Mouse (Mus musculus) megakaryocyte, embryonic 14.5 days (primary cell): ENCODE data around the gene Pcdh11x. TPM values are rescaled to one million over a fixed set of nuclear protein-coding genes. Genes with fewer than 3 reads are reported as not detected.
"Not testable (repeated sequence)": the region's sequence is repeated elsewhere in the genome, so short reads cannot be mapped to it uniquely, and the experiment has no call there.

Experiments
- H3K27me3 ChIP-seq: replicated peaks from 2 replicates; pipeline ENCODE3; 2012; ENCODE audit warnings: inconsistent platforms
- H3K36me3 ChIP-seq: replicated peaks from 2 replicates; pipeline ENCODE3; 2012; ENCODE audit warnings: low read length, inconsistent platforms, mixed read lengths
- H3K4me1 ChIP-seq: 2 replicates; pipeline ENCODE4 v1.6.1; 2012; ENCODE audit warnings: inconsistent platforms
- H3K4me3 ChIP-seq: replicated peaks from 2 replicates; pipeline ENCODE3; 2012; ENCODE audit warnings: moderate library complexity, mild to moderate bottlenecking, inconsistent platforms
- H3K9me3 ChIP-seq: 2 replicates; pipeline ENCODE4 v1.6.1; 2012; ENCODE audit warnings: inconsistent platforms
- FLI1 ChIP-seq: IDR thresholded peaks from 2 replicates; pipeline ENCODE4 v1.6.1; 2012; ENCODE audit warnings: low read length, inconsistent platforms, mixed read lengths
- GATA1 ChIP-seq: IDR thresholded peaks from 3 replicates; pipeline ENCODE4 v1.6.1; 2012; ENCODE audit warnings: mixed read lengths, low read length, inconsistent platforms, borderline replicate concordance
- polyA plus RNA-seq: library from polyadenylated mRNA; stranded (reverse); fragments of >175 nt; gene quantifications from 2 replicates; pipeline ENCODE4 v1.2.3, GENCODE M21; 2012; ENCODE audit warnings: low replicate concordance; ENCODE audit not compliant: insufficient read depth

Pcdh11x gene
- polyA plus RNA-seq, 1 experiment = not detected

GRCm38 (mm10) chrX:120466225-120466624, 176.2 kb downstream of the Pcdh11x start:
- Histone ChIP-seq H3K27me3 (no peaks in the 10 kb centered on the region), H3K36me3 (no peaks in the 10 kb centered on the region), H3K4me3 (no peak overlapping the region), H3K9me3 (no peaks in the 10 kb centered on the region), H3K4me1 (no peaks in the 10 kb centered on the region)
- TF ChIP-seq GATA1 (no peak), FLI1 (no peak)

DNA sequence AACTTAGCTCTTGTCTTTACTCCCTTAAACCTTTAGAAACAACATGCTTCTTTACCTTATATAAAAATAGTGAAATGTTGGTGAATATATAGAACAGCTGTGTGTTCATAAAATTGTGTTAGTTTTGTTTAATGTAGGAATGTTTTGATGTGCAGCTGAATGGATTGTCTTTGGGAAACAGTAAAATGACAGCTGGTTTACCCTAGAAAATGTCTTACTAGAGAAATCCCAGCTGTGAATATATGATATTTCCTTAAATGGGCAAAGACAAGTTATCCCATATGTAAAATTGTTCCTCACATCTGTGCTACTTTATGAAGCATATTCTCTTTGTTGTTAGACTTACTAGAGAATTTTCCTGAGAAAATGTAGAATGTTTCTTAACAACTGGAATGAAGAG, 196.4 kb downstream of the Pcdh11x start:
- Histone ChIP-seq H3K4me3 (no peak overlapping the region), H3K36me3 (no peaks in the 10 kb centered on the region), H3K9me3 (no peaks in the 10 kb centered on the region), H3K27me3 (no peaks in the 10 kb centered on the region), H3K4me1 (no peaks in the 10 kb centered on the region)
- no peak for TF ChIP-seq FLI1
- no peak for TF ChIP-seq GATA1

DNA sequence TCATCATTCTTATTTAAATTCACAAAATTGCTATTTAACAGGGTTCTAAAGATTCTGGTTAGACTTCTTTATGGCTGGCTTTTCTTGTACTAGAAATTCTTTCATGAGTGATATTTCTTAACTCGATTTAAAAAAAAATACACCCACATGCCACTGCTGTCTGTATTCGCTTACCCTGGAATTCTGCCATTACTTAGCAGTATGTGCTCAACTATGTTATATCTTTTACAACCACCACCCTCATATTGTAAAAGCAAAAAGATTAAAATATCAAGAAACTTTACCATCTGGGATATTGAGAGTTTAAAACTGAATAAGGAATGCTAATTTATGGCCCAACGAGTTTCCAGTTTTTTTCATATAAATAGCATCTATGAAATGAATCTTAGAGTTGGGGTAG, 234.9 kb downstream of the Pcdh11x start:
- no peaks in the 10 kb centered on the region for H3K4me1 ChIP-seq
- no peaks in the 10 kb centered on the region for H3K36me3 ChIP-seq
- no peak for TF ChIP-seq FLI1
- TF ChIP-seq GATA1 = no peak

DNA sequence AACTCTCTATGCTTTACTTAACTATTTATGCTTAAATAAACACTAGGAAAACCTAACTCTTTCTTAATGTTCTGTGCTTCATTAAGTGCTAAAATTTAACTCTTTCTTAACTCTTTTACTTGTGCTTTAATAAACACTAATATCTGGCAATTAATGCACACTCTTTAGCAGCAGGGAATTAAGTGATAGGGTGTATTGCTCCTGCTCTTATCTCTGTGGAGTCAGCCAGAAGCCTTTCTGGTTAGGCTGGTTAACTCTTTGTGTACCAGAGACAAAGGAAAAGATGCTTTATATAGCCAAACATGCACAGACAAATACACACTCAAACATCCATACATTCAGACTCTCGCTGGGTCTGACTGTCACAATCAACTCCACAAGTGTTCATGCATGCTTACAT, 309.2 kb downstream of the Pcdh11x start:
- Histone ChIP-seq H3K4me1 (no peaks in the 10 kb centered on the region), H3K9me3 (no peaks in the 10 kb centered on the region), H3K4me3 (no peak overlapping the region), H3K36me3 (no peaks in the 10 kb centered on the region), H3K27me3 (no peaks in the 10 kb centered on the region)
- TF ChIP-seq GATA1 (no peak), FLI1 (no peak)

More for the DNA sequence above, 234.9 kb downstream of the Pcdh11x start:
- no peak overlapping the region for H3K4me3 ChIP-seq
- H3K9me3 ChIP-seq = no peaks in the 10 kb centered on the region
- H3K27me3 ChIP-seq = no peaks in the 10 kb centered on the region

DNA sequence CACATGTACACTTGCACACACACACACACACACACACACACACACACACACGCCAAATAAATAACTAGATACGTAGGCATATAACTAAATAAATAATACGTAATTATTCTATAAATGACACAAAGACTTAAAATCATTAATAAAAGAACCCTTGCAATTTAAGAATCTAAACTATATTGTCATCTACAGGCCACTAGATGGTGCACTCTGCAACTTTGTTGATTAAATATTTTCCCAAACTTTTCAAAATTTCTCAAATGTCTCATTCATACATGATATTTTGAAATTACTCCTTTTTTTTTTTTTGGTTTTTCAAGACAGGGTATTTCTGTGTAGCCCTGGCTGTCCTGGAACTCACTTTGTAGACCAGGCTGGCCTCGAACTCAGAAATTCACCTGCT, 328.4 kb downstream of the Pcdh11x start:
- H3K27me3 ChIP-seq = no peaks in the 10 kb centered on the region
- H3K4me1 ChIP-seq = no peaks in the 10 kb centered on the region
- TF ChIP-seq FLI1 (no peak), GATA1 (no peak)
- H3K4me3 ChIP-seq = no peak overlapping the region
- H3K36me3 ChIP-seq = no peaks in the 10 kb centered on the region
- no peaks in the 10 kb centered on the region for H3K9me3 ChIP-seq

- not testable (repeated sequence) for H3K4me1 ChIP-seq, H3K4me3 ChIP-seq, H3K27me3 ChIP-seq, H3K9me3 ChIP-seq, H3K36me3 ChIP-seq
These were observed 380.2 kb downstream of the Pcdh11x start for GRCm38 (mm10) chrX:120670236-120670635.

- Histone ChIP-seq H3K36me3 (no peaks in the 10 kb centered on the region), H3K4me1 (no peaks in the 10 kb centered on the region), H3K9me3 (no peaks in the 10 kb centered on the region), H3K4me3 (no peak overlapping the region), H3K27me3 (no peaks in the 10 kb centered on the region)
- no peak for TF ChIP-seq FLI1
These were observed 444.1 kb downstream of the Pcdh11x start for GRCm38 (mm10) chrX:120734144-120734543.

DNA sequence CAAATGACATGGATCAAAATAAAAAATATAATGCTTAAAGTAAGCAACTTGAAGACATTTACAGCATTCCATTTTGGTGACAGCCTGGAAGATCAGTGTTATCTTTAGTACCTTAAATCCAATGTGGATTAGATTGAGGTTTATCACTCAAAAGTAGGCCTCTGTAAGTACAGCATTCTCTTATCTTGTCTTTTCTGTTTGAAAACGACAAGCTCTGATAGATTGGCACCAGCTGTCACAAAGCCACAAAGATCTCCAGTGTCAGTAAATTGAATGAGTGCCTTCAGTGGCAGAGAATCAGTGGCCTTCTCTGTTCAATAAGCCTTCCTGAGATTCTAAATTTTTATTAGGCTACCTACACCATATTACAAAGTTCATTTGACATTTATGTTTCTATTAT, 445.7 kb downstream of the Pcdh11x start:
- Histone ChIP-seq H3K9me3 (no peaks in the 10 kb centered on the region), H3K36me3 (no peaks in the 10 kb centered on the region), H3K27me3 (no peaks in the 10 kb centered on the region), H3K4me3 (no peak overlapping the region), H3K4me1 (no peaks in the 10 kb centered on the region)
- TF ChIP-seq GATA1 (no peak), FLI1 (no peak)

- H3K9me3 ChIP-seq = no peaks in the 10 kb centered on the region
- no peak overlapping the region for H3K4me3 ChIP-seq
- H3K36me3 ChIP-seq = no peaks in the 10 kb centered on the region
- H3K27me3 ChIP-seq = no peaks in the 10 kb centered on the region
- no peak for TF ChIP-seq FLI1
- no peak for TF ChIP-seq GATA1
- H3K4me1 ChIP-seq = no peaks in the 10 kb centered on the region
These were observed 654.5 kb downstream of the Pcdh11x start for GRCm38 (mm10) chrX:120944556-120944955.

Other genes with a start within 250 kb of the Pcdh11x start
- not detected in 2 replicates for gene H2afb3, start 22.8 kb downstream of the Pcdh11x start, polyA plus RNA-seq